Mouse (Mus musculus): ENCODE results near the gene Atat1.
"Not testable (repeated sequence)": the region's sequence is repeated elsewhere in the genome, so short reads cannot be mapped to it uniquely, and the experiment has no call there.

Atat1 gene

DNA sequence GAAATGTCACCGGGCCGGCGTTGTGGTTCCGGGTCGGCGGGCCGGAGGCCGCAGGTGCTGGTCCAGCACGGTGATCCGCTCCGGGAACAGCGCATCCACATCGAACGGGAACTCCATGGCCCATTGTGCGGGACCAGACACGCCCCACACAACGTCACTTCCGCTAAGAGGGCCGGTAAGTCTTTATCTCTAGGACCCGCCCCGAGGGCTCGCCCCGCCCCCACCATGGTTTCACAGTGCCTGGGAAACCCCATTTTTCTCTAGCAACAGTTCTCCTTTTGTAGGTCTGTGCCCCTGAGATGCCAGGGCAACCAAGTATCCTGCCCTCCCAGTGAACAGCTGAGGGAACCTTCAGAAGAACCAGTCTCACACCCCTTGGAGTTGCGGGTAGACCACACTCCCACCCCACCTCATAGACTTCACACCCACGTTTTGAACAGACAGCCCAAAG, at the start of gene Atat1:
Gene Atat1, minus strand, starts transcription at position 157 of the 451 bp plus-strand sequence.
- peak; percentile 99 for DNase-seq (ENCODE audit: low read depth)

DNA sequence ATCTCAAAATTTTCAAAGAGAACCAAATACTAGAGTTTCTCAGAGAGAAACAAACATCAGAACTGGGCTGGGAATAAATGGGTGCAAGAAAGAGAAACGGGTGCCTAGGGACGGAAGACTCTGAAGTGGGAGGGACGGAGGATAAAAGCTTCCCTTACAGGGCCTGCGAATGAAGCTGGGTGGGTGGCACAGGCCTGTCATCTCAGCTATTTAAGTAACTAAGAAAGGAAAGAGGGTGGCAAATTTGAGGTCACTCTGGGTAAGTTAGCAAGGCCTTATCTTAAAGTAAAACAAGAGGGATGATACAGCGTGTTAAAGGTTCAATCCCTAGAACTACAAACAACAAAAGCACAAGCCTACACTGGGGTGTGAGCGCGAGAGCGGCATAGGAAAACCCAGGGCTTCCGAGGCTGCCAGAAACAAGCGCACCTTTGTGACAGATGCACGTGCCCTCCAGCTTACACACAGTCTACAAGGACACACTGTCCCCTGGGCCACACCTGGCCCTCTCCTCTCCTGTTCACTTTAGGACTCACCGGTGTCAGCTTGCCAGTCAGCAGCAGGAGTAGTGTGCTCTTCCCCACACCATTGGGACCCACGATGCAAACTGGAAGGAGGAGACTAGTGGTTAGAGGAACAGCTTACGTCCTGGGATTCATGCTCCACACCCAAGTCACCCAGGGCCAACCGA, 48.8 kb upstream of the Atat1 start:
- no peak for DNase-seq (ENCODE audit: low read depth)

DNA sequence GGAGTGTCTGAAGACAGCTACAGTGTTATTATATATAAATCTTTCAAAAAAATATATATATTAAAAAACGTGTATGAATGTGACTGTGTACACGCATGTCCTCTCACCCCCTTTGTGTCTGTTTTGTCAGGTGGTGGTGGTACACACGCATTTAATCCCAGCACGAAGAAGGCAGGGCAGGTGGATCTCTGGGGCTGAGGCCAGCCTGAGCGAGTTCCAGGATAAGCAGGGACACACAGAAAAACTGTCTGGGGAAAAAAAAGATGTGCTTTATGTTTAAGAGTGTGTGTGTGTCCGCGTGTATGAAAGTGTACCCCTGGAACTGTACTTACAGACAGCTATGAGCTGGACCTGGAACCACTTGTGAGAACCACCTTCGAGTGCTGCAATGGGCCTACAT, 44.8 kb upstream of the Atat1 start:
- DNase-seq (ENCODE audit: low read depth) = no peak

DNA sequence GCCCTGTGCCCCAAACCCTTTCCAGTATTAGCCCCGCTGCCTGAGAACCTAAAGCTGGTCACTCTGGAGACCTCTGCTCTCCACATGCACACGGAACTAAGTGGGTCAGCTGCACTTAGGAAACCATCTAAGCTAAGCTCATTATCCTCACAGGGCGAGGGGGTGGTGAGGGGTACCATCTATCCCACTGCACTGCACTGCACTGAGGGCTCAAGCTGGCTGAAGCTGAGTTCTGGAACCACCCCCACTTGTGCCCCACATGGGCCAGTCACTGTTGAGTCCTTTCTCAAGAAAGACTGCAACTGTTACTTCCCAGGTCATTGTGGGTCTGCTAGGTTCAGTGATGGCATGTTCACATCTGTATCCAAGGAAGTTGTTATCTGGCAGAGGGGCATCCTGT, 42.7 kb upstream of the Atat1 start:
- DNase-seq (ENCODE audit: low read depth) = not testable (repeated sequence)

DNA sequence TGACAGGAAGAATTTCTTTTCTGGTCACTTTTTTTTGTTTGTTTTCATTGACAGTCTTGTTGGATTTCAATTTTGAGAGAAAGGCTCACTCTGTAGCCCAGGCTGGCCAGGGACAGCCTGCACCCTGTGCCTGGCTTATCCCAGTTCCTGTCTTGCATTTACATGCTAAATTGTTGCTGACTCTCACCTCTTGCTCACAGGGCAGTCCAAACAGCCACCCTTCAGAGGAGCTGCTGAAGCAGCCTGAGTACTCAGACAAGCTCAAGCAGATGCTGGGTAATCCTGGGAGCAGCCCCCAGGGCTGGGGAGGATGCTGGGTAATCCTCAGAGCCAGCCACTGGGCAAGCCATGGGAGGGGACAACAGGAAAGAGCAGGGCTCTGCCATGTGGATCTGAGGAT, 41.1 kb upstream of the Atat1 start:
- not testable (repeated sequence) for DNase-seq (ENCODE audit: low read depth)

DNA sequence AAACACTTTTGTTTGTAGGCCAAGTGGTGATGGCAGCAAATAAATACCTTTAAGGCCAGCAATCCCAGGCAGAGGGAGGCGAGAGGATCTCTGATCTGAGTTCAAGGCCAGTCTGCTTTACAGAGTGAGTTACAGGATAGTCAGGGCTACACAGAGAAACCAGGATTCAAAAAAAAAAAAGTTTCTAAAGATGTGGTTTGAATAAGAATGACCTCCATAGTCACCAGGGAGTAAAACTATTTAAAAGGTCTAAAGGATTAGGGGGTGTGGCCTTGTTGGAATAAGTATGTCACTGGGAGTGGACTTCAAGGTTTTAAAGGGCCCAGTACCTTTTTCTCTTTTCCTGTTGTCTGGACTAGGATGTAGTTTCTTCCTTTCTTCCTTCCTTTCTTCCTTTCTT, 30.1 kb upstream of the Atat1 start:
- DNase-seq (ENCODE audit: low read depth) = no peak

DNA sequence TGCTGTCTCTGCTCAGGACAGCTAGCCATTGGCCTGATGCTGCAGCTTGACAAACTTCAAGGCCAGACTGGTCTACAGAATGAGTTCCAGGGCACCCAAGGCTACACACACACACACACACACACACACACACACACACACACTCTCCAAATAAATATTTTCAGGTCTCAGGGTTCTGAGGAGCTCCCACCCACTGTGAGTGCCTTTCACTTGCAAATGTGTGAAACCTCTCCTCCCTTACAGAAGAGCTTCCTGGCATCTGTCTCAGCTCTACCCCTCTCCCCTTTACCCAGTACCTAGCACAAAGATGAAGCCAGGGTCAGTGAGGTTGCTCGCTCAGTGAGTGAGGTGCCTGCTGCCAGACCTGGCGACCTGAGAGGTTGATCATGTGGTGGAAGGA, 29.2 kb upstream of the Atat1 start:
- no peak for DNase-seq (ENCODE audit: low read depth)

DNA sequence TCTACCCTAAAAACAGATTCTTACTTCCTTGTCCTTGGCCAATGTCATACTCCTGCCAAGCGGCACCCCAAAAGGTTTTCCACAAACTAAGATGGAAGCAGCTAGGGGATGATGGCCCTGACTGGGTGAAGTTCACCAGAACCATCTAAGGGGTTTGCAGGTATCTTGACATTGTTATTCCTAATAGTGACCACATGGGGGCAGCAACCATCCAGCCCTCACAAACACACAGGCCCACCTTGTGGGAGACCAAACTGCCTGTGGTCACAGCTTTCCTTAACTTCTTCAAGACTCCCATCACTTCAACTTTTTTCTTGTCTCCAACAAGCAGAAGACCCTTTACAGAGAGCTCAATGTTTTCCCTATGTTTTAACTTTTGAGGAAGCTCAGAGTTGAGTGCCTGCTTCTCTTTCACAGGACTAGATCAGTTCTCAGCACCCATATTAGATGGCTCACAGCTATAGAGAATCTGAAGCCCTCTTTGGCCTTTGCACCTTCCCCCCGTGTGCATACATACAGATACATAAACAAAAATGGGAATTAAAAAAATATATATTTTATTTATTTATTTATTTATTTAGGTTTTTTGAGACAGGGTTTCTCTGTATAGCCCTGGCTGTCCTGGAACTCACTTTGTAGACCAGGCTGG, 27.9 kb upstream of the Atat1 start:
- DNase-seq (ENCODE audit: low read depth) = peak; percentile 85

DNA sequence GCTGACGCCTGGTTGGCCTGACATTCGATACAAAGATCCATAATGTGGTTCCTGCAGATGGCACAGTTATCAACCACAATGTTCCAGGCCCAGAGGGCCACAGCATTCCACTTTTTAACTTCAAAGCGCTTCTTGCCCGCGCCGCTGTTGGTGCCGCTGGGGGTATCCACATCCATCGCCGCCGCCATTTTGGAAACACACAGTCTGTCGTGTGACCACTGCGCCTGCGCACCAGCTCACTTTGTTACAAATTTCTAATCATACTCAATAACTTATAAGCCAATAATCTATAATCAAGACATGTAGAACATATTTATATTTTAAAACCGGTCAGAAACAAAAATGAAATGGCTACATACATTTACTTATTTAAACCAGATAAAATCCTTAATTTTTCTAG, 25.9 kb upstream of the Atat1 start:
- not testable (repeated sequence) for DNase-seq (ENCODE audit: low read depth)

DNA sequence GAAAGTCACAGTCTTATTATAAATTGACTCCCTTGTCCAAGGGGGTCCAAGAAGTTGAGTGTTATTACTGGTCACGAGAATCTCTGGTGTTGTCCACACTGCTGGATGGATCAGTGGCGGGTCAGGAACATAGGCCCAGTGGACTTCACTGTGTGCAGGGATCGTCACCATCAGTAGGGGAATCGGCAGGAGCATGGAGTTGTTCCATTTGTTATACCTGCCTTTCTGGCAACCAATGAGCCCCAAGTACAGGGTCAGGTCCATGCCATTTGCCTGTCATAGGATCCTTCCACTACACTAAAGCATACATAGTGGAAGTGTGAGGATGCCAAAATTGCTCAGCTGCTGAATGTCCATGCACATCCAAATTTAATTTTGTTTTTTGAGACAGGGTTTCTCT, 22.7 kb upstream of the Atat1 start:
- no peak for DNase-seq (ENCODE audit: low read depth)

DNA sequence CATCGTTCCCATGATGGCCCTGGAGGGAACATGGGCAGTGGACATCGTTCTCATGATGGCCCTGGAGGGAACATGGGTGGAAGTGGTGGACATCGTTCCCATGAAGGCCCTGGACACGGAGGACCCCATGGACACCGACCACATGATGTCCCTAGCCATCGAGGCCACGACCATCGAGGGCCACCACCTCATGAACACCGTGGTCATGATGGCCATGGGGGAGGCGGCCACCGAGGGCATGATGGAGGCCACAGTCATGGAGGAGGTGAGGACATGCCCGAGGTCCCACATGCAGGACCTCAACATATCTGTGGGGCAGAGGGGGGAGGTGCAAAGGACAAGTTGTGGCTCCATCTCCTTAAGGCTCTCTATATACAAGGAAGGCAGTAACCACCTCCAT, 20.8 kb upstream of the Atat1 start:
- no peak for DNase-seq (ENCODE audit: low read depth)

DNA sequence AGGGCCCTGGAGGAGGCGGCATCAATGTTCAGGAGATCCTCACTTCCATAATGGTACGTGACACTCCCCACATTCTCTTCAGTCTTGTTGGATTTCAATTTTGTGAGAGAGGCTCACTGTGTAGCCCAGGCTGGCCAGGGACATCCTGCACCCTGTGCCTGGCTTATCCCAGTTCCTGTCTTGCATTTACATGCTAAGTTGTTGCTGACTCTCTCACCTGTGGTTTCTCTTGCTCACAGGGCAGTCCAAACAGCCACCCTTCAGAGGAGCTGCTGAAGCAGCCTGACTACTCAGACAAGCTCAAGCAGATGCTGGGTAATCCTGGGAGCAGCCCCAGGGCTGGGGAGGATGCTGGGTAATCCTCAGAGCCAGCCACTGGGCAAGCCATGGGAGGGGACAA, 19.7 kb upstream of the Atat1 start:
- no peak for DNase-seq (ENCODE audit: low read depth)

DNA sequence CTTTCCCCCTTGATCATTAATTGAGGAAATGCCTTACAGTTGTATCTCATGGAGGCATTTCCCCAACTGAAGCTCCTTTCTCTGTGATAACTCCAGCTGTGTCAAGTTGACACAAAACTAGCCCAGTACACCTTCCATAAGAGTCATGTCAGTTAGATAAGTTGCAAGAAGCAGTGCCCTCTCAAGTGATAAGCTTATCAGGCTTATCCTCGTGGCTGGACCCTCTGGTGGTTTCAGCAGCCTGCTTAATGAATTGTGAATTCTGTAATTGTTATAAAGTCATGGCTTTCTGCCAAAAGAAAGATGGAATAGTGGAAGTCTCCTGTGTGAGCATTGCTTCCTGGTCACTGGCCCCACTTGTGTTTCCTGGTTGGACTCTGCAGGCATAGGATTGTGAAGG, 17.6 kb upstream of the Atat1 start:
- no peak for DNase-seq (ENCODE audit: low read depth)

DNA sequence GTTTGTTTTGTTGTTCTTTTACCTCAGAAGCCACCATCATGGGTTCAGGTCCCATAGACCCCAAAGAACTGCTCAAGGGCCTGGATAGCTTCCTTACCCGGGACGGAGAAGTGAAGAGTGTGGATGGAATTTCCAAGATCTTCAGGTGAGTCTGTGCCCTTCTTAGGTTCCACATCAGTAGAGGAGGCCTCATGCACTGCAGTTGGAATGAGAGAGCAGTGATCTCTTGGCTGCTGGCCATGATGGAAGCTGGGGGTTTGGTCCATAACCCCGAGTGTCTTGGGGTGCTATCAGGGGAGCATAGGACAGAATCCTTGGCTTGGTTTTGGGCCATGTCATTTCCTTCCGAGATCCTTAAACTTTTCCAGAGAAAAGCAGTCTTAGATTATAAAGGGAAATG, 13.4 kb upstream of the Atat1 start:
- DNase-seq (ENCODE audit: low read depth) = no peak

DNA sequence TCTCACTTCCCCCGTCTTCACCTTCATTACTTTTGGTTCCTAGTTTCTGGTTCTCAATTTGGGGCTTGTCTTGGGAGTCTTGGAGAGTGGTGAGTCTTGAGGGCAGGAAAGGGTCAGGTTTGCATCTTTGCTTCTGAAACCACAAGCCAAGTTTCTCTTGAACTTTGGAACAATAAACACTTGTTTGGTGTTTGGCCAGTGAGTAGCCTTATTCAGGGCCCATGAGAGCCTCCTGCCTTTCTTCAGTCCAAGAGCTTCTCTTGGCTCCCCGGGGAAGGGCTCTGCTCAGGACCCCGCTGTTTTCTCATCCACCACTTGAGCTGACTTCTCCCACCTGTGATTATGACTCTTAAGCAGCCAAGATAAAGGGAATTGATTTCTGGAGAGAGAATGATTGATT, 12.7 kb upstream of the Atat1 start:
- no peak for DNase-seq (ENCODE audit: low read depth)

DNA sequence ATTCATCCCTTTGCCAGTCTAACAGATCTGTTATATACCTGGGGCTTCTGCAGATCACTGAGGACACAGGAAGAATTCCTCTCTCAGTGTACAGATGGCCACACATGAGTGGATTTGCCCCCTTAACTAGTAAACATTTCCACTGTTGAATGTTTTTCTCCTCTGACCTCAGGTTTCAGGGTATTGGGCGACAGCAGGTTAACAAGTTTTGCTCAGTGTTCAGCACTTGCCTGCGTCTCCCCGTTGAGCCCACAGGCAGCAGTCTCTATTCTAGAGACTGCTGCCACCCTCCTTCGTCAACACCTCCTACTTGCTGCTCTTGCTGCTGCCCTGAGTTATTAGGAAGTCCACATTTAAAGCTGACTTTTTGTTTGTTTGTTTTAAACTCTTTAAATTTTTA, 11.8 kb upstream of the Atat1 start:
- DNase-seq (ENCODE audit: low read depth) = no peak

DNA sequence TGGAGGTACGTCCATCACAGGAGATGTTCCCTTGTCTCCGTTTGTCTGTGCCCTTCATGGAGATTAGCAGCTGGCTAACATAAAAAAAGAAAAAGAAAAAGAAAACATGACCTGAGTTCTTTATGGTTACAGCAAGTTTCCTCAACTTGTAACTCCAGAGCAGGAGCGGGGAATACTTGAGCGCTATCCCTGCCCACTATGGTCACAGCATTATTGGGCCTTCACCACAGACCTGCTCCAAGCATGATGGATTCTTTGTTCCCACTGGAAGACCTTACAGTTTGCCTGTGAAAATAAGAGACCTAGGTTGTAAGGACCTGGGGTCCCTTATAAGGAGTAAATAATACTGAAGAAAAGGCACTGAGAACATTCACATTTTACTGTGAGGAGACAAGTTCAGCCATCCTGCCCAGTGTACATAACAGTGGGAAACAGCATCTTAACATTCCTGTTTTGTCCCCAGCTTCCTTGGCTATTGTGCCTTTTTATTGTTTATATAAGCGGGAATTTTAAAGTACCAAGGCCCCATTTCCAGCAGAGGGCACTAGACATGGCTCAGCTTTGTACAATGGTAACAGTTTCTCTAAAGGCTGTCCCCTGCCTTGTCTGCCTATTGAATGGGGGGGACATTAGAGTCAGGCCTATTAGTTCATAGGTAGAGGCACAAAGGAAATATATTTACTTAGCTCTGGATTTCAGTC, 11.1 kb upstream of the Atat1 start:
- peak; percentile 65 for DNase-seq (ENCODE audit: low read depth)

DNA sequence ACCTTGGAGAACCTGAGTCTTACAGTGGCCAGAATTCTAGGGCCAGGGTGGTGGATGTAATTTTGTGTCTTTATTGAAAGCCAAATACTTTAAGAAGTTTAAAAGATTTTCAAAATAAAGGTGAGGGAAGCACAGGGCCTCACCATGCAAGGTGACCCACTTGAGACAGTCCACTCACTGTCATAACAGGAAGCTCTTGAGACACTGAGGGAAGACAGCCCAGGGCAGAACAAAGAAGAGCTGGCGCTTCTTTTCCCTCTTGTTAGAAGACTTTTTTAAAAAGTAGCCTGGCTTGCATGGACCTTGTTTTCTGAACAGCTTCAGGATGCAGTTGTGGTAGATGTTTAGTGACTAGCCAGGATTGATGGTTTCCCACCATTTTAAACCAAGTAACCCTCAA, 10.5 kb upstream of the Atat1 start:
- no peak for DNase-seq (ENCODE audit: low read depth)

DNA sequence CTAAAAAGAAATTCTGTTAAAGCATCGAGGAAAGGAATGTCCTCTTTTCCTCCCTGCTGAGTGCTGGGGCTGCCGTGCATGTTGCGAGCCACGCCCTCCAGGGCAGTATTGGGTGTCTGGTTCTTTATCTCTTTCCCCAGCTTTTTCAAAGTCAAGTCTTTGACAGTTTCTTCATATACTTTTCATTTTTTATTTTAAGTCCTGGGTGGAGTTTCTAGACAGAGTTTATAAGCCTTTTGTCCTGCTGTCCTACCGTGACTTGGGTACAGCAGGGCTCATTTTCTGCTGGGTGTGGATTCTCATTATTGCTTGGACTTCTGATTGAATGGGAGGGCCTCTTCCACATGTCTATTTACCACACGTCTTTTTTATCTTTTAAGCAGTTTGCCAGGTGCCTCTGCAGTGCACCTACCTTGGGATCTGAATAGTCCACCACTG, 10.0 kb upstream of the Atat1 start:
- DNase-seq (ENCODE audit: low read depth) = no peak

DNA sequence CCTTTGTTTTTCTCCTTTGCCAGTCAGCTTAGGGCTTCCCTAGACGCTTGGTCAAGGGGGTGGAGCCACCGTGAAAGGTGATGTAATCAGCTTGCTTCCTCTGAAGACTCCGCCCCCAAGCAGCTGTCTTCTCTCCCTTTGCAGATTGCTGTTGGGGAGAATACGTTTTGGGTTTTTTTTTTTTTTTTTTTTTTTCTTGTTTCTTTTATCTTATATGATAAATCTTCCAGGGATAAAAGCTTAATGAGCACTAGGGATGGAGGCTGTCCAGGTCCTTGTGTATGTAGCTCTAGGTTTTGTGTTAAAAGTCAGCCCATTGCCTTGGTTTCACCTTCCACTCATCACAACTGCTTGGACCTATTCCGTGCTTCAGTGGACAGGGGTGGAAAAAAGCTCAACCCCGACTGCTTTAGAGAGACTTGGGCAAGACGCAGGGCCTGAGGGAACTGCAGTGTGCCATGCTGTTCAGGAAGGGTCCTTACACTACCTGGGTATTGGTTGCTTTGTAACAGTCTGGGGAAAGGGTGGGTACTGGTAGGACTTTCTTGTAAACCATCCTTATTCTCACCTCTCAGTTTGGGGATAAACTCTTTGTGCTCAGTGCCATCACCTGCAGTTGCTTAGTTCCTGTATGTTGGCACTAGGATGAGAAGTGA, 9.3 kb upstream of the Atat1 start:
- DNase-seq (ENCODE audit: low read depth) = peak; percentile 99

DNA sequence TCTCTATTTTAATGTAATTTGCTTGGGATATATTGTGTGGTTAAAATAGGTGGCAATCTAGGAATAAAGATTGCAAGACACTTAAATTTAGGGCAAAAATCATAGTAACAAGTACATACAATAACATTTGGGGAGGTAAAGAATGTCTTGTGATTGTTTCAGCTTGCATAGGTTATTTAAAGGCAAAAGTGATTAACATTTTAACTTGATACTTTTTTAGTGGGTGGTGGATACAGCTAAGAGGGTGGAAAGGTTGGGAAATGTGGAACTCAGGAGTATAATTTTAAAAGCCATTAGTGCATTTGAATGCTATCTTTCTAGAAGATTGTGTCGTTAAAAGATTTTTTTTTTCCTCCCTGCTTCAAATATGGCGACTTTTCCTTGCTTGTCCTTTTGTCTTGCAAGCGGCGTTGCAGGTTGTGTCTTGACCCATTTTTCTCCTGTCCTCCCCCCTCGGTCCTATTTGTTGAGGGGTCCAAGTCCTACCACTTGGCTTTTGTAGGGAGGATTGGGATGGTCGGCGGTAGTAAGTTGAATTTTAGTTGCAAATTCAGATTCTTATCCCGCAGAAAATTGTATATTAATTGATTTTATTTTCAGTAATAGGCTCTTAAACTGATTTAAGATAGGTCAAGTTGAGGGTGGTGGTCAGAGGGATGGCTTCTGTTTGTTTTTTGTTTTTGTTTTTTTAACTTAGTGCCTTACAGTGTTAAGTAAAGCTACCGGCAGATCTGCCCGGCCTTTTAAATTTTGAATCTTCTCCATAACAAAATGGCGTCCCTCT, 8.6 kb upstream of the Atat1 start:
- DNase-seq (ENCODE audit: low read depth) = peak; percentile 80

All from induced T-regulatory cell, adult 2 months (primary cell).